Mouse (Mus musculus) embryo, embryonic 9.5 days (tissue): Measurements from ENCODE around the gene Eml2.

Experiments used
- DNase-seq: peaks from one replicate; pipeline ENCODE4 v3.0.0-alpha.2; 2017; ENCODE audit errors: extremely low spot score

Eml2 gene

GRCm38 (mm10) chr7:19202065-19202850 is 26.0 kb downstream of the Eml2 start:
- no peak for DNase-seq

GRCm38 (mm10) chr7:19208201-19208910 is 32.1 kb downstream of the Eml2 start:
- DNase-seq, result no peak

DNA sequence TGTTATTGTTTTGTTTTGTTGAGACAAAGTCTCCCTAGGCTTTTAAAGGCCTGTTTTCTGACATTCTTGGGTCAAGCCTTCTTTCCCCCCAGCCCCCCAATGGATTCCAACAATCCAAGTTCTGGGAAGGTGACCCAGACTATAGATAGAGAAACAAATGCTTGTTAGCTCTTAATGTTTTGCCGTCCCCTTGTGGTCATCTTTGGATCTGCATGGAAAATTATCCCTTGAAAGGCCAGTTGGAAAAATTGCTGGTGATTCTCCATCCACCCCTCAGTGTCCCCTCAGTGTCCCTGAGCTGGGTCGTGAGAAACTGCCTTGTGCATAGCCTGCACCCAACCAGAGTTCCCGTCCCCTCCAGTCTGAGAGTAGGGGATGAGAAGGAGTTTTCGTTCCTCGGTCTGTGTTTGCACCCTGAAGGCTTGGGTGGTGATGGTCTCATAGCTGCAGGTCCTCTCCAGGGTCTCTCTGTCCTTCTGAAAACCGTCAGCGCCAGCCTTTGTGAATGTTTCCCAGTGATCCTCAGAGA is 32.8 kb downstream of the Eml2 start:
- peak; percentile 36 for DNase-seq

DNA sequence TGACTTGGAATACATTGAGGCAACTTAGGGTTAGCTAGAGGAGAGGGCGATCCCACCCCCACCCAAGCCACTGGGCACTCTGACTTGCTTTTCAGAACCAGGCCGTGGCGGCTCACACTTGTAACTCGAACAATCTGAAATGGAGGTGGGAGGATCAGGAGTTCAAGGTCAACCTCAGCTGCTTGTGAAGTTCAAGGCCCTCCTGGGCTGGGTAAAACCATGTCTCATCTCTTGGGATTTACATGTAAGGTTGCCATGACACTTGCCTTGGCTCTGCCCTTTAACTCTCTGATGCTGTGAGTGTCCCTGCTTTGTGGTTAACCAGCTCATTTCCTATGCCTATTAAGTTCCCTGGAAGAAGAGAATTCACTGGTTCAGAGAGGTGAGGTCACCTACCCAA is 33.3 kb downstream of the Eml2 start:
- no peak for DNase-seq

- no peak for DNase-seq
These were observed 33.8 kb downstream of the Eml2 start for GRCm38 (mm10) chr7:19210010-19210409.

- DNase-seq, result no peak
These were observed 34.9 kb downstream of the Eml2 start for GRCm38 (mm10) chr7:19211041-19211675.

DNA sequence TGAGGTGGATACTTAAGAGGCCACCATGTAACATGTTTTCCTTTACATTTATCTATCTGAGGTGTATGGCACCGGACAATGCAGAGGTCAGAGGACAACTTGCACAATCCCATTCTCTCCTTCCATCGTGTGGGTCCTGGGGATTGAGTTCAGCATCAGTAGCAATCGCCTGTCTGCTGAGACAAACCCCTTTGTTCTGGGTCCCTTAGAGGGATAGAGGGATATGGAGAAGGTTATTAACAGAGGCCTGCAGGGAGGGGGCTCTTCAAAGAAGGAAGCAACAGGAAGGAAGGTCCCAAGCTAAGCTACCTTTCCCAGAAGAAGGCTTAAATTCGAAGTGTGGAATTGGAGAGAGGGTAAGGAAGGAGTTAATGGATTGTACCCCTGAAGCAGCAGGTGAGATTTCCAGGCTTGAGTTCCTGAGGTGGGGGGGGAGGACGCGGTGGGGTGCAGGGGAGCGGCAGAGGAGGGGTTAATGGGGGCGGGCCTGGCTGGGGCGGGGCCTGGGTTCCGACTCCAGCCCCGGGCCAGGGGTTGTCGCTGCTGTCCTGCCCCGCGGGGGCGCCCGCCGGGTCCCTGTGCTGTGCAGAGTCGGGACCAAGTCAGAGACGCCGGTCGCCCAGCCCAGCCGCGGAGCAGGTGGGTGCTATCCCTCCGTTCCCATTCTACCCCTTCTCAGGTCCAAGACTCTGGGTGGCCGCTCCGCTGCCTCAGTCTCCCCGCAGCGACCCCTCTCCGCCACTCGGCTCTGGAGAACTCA is 36.0 kb downstream of the Eml2 start, which contains the start of gene Gpr4:
Gene Gpr4 (plus strand): TSS at position 543 of the 760 bp plus-strand sequence.
- DNase-seq, result peak; percentile 60

- DNase-seq, result no peak
These were observed 37.2 kb downstream of the Eml2 start for GRCm38 (mm10) chr7:19213385-19213784.

DNA sequence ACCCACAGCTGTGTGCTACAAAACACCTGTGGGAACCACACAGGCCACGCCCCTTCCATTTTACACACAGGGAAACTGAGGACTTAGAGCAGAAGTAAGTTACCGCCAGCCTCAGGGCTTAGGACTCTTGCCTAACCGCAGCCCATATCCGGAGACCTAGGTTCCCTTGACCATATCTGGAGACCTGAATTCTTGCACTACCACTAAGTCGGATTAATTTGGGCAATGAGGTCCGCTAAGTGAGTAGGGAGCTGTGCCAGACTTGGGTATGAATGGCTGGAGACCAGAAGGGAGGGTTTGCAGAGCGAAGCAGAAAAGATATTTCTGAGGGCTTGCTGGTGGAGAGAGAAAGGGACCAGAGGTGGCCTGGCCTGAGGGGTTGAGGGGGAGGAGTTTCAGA is 38.1 kb downstream of the Eml2 start:
- DNase-seq, result no peak

DNA sequence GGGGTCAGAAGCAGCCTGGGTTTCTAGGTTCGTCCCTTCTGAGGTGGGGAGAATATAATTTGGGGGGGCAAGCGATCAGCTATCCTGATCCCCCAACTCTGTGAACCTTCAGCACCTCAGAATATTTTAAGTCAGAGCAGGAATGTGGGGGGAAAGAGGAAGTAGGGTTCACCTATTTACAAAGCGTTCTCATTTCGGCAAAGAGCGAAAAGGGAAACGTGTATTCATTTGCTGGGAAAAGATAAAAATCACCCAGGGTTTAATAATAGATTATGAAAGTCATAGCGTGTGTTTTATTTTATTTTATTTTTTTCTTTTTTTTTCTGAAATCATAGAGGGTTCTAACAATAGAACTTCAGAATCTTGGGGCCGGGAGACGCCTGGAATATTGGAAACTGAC is 38.7 kb downstream of the Eml2 start:
- no peak for DNase-seq

GRCm38 (mm10) chr7:19217492-19217891 is 41.3 kb downstream of the Eml2 start:
- DNase-seq, result no peak

DNA sequence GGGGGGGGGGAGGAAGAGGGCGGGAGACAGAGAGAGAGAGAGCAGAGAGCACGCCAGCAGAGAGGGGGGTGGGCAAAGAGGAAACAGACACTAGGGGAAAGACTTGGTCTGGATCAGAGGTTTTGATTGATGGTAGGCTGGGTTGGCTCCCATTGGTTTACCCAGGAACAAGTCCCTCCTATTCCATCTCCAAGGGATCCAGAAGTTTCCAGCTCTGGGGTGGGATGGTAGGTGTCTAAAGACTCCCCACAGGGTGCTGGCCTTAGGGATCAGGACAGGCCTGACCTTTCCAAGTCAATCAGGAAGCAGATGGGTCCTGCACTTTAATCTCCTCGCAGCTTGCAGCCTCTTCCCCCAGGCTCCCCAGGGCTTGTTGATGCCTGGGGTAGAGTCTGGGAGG is 41.7 kb downstream of the Eml2 start:
- no peak for DNase-seq

- no peak for DNase-seq
These were observed 43.8 kb downstream of the Eml2 start for GRCm38 (mm10) chr7:19220061-19220460.

DNA sequence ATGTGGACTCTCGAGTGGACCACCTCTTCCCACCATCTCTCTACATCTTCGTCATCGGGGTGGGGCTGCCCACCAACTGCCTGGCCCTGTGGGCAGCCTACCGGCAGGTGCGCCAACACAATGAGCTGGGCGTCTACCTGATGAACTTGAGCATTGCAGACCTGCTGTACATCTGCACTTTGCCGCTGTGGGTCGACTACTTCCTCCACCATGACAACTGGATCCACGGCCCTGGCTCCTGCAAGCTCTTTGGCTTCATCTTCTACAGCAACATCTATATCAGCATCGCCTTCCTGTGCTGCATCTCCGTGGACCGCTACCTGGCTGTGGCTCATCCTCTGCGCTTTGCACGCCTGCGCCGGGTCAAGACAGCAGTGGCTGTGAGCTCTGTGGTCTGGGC is 46.0 kb downstream of the Eml2 start:
- no peak for DNase-seq

DNA sequence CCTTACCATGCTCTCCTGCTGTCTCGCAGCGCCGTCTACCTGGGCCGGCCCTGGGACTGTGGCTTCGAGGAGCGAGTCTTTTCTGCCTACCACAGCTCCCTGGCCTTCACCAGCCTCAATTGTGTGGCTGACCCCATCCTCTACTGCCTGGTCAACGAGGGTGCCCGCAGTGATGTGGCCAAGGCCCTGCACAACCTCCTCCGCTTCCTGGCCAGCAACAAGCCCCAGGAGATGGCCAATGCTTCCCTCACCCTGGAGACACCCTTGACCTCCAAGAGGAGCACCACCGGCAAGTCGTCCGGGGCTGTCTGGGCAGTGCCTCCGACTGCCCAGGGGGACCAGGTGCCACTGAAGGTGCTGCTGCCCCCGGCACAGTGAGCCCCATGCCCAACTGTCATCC is 46.7 kb downstream of the Eml2 start:
- no peak for DNase-seq

- DNase-seq, result no peak
These were observed 48.7 kb downstream of the Eml2 start for GRCm38 (mm10) chr7:19224933-19225332.

GRCm38 (mm10) chr7:19226817-19227797 is 50.9 kb downstream of the Eml2 start:
- peak; percentile 57 for DNase-seq

- DNase-seq, result peak; percentile 99
These were observed 51.9 kb downstream of the Eml2 start, which contains the start of gene Opa3 for GRCm38 (mm10) chr7:19227883-19228792. TSS of gene Opa3 (plus strand) at chr7:19228334.

DNA sequence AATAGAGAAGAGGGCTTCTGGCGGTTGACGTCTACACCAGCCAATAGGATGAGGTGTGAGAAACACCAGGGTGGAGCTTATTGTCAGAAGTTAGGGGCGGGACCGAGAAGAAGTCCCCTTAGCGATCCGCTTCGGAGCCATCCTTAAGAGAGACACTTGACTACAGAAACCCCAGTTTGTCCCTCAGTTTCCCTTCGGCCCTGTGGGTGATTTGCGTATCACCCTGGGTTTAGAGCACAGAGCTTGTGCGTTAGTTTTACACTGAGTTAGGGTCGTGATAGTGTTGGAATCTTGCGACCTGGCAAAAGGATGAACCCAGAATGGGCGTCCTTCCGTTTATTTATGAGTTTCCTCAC is 52.5 kb downstream of the Eml2 start:
- no peak for DNase-seq
